In genomic region chr3:153943901-153944334, GRCm38 (mm10) we compare ENCODE assay signal across 8 mouse cellular contexts. TPM values are rescaled to one million over a fixed set of nuclear protein-coding genes. Genes with fewer than 3 reads are reported as not detected.
DNase-seq lines count a peak whose midpoint lies in the region; ATAC-seq lines count a peak whose summit lies in the region.

No protein-coding gene starts in this region.

- H3K36me3 ChIP-seq in hindbrain, embryonic 10.5 days: peaks cover 20% of the 10 kb centered on the region

- WGBS in hindbrain, embryonic 10.5 days: under 1% methylated on average over 19 of the region's 19 CpGs

- H3K4me3 ChIP-seq in brown adipose tissue, adult 24 weeks (ENCODE audit: insufficient read depth, low read depth, low read length): peak overlapping the region; percentile 79
- H3K4me3 ChIP-seq in hindbrain, embryonic 10.5 days: peak overlapping the region; percentile 72

- H3K27ac ChIP-seq in brown adipose tissue, adult 24 weeks (replicated peaks; ENCODE audit: low read depth, low read length): peak overlapping the region; percentile 68
- H3K27ac ChIP-seq in hindbrain, embryonic 10.5 days: peak overlapping the region; percentile 93

- peak; percentile 25 to 43 for DNase-seq in left cerebral cortex, postnatal 25 days (ENCODE audit: low spot score in 2 of 2)
- no peak for DNase-seq in left cerebral cortex, adult 8-10 months (ENCODE audit: low spot score in 2 of 2)
- DNase-seq in hindbrain, embryonic 10.5 days (ENCODE audit: low spot score): no peak
- no peak for DNase-seq in natural killer cell, adult 2 months (ENCODE audit: low spot score in 2 of 2)
- no peak for DNase-seq in urinary bladder, adult 2 months (ENCODE audit: low spot score)
- DNase-seq in kidney, postnatal 25 days: no peak

- peaks cover 3% of the 10 kb centered on the region for H3K4me1 ChIP-seq in brown adipose tissue, adult 24 weeks (ENCODE audit: control insufficient read depth, insufficient read depth, insufficient read length, low read length)
- H3K4me1 ChIP-seq in hindbrain, embryonic 10.5 days (replicated peaks): peaks cover 21% of the 10 kb centered on the region

- ATAC-seq in megakaryocyte-erythroid progenitor cell, adult 5-6 weeks (replicated peaks; ENCODE audit: low FRiP score, low TSS enrichment, poor library complexity, severe bottlenecking): peak; percentile 54

- H3K9me3 ChIP-seq in hindbrain, embryonic 10.5 days: no peaks in the 10 kb centered on the region

- H3K27me3 ChIP-seq in hindbrain, embryonic 10.5 days (ENCODE audit: insufficient read depth, poor library complexity, severe bottlenecking): no peaks in the 10 kb centered on the region

- intact Hi-C loops in left cerebral cortex, postnatal 25 days (cut with DNase I): loop anchor here (2.0 kb wide), 1 partner anchor 31 kb away; the partner anchor contains the start of gene Rabggtb

RNA-seq across cellular contexts. Expression of gene Acadm, which starts 0.5 kb away (rescaled TPM):
- total RNA-seq in left cerebral cortex, postnatal 25 days (2021): 10 to 100 TPM; 39.9 to 46.3 TPM
- total RNA-seq in left cerebral cortex, adult 8-10 months (2022): 10 to 100 TPM; 44.8 to 51.9 (median 48.3) TPM
- 2,059 and 2,452 TPM in 2 replicates for polyA plus RNA-seq in brown adipose tissue, adult 24 weeks (2012; ENCODE audit: insufficient read depth, insufficient read length, missing spikeins)
- 43.1 and 51.4 TPM in 2 replicates for polyA plus RNA-seq in hindbrain, embryonic 10.5 days (2016; fragmentation: Nextera tagmentation; extraction: Ambion mirVana)
- total RNA-seq in megakaryocyte-erythroid progenitor cell, adult 5-6 weeks (2014; fragmentation: Nextera tagmentation): 69.9 and 82.5 TPM in 2 replicates
- total RNA-seq in megakaryocyte-erythroid progenitor cell, adult 5-6 weeks (2017): 201 and 332 TPM in 2 replicates
- polyA plus RNA-seq in urinary bladder, adult 2 months (2012; rRNA removed): 109 and 111 TPM in 2 replicates

RNA-seq across cellular contexts. Expression of gene Slc44a5, which starts 29.3 kb away (rescaled TPM):
- 10 to 100 TPM in 1 of 2 experiments, 1 to 10 TPM in 1; 8.7 to 10.3 TPM for total RNA-seq in left cerebral cortex, postnatal 25 days (2021)
- total RNA-seq in left cerebral cortex, adult 8-10 months (2022): 1 to 10 TPM; 7.2 to 8.6 (median 7.9) TPM
- not detected in 2 replicates for polyA plus RNA-seq in brown adipose tissue, adult 24 weeks (2012; ENCODE audit: insufficient read depth, insufficient read length, missing spikeins)
- 4.5 and 7.6 TPM in 2 replicates for polyA plus RNA-seq in hindbrain, embryonic 10.5 days (2016; fragmentation: Nextera tagmentation; extraction: Ambion mirVana)
- not detected in 2 replicates for total RNA-seq in megakaryocyte-erythroid progenitor cell, adult 5-6 weeks (2014; fragmentation: Nextera tagmentation)
- 0.28 TPM in 1 of 2 replicates, not detected in the other for total RNA-seq in megakaryocyte-erythroid progenitor cell, adult 5-6 weeks (2017)
- polyA plus RNA-seq in urinary bladder, adult 2 months (2012; rRNA removed): 0.09 and 0.12 TPM in 2 replicates

RNA-seq across cellular contexts. Expression of gene Rabggtb, which starts 31.1 kb away (rescaled TPM):
- 10 to 100 TPM; 64.9 TPM for total RNA-seq in left cerebral cortex, postnatal 25 days (2021)
- total RNA-seq in left cerebral cortex, adult 8-10 months (2022): 10 to 100 TPM; 59.9 to 69.8 (median 64.9) TPM
- 58.5 and 83.9 TPM in 2 replicates for polyA plus RNA-seq in brown adipose tissue, adult 24 weeks (2012; ENCODE audit: insufficient read depth, insufficient read length, missing spikeins)
- polyA plus RNA-seq in hindbrain, embryonic 10.5 days (2016; fragmentation: Nextera tagmentation; extraction: Ambion mirVana): 31.3 and 44.6 TPM in 2 replicates
- 211 and 271 TPM in 2 replicates for total RNA-seq in megakaryocyte-erythroid progenitor cell, adult 5-6 weeks (2014; fragmentation: Nextera tagmentation)
- total RNA-seq in megakaryocyte-erythroid progenitor cell, adult 5-6 weeks (2017): 274 and 354 TPM in 2 replicates
- polyA plus RNA-seq in urinary bladder, adult 2 months (2012; rRNA removed): 60.8 and 74.4 TPM in 2 replicates

RNA-seq across cellular contexts. Expression of gene Msh4, which starts 38.0 kb away (rescaled TPM):
- total RNA-seq in left cerebral cortex, postnatal 25 days (2021): under 1 TPM; 0.25 to 0.50 TPM
- total RNA-seq in left cerebral cortex, adult 8-10 months (2022): under 1 TPM; 0.15 to 0.68 (median 0.28) TPM
- not detected in 2 replicates for polyA plus RNA-seq in brown adipose tissue, adult 24 weeks (2012; ENCODE audit: insufficient read depth, insufficient read length, missing spikeins)
- polyA plus RNA-seq in hindbrain, embryonic 10.5 days (2016; fragmentation: Nextera tagmentation; extraction: Ambion mirVana): 0.09 and 0.10 TPM in 2 replicates
- total RNA-seq in megakaryocyte-erythroid progenitor cell, adult 5-6 weeks (2014; fragmentation: Nextera tagmentation): 0.17 and 0.49 TPM in 2 replicates
- total RNA-seq in megakaryocyte-erythroid progenitor cell, adult 5-6 weeks (2017): not detected in 2 replicates
- 0.03 TPM in 1 of 2 replicates, not detected in the other for polyA plus RNA-seq in urinary bladder, adult 2 months (2012; rRNA removed)

Comparison
In these comparisons a context has a peak if more than half of its experiments do, and no peak if none do; other contexts are left out.
1. DNase-seq: peak in left cerebral cortex, postnatal 25 days (2 of 2); none in left cerebral cortex, adult 8-10 months (0 of 2), hindbrain, embryonic 10.5 days (single experiment), natural killer cell, adult 2 months (0 of 2), urinary bladder, adult 2 months (single experiment) and kidney, postnatal 25 days (0 of 2).
2. RNA of gene Slc44a5, which starts 29.3 kb away (total RNA-seq): 8.7 to 10.3 TPM in left cerebral cortex, postnatal 25 days and 7.2 to 8.6 TPM in left cerebral cortex, adult 8-10 months; 0.28 TPM in megakaryocyte-erythroid progenitor cell, adult 5-6 weeks; every median in the first group is over 4 times any median in the second.